ENCODE assay signal across 25 mouse cellular contexts in genomic region chr4:33943936-33944335, GRCm38 (mm10). TPM values are rescaled to one million over a fixed set of nuclear protein-coding genes. Genes with fewer than 3 reads are reported as not detected.
"Had no signal": no experiment of that assay in that cellular context is flagged by ENCODE, and none has a peak within 500 bp of the region (broad histone marks: within the 10 kb centered on the region; RNA-seq: fewer than 3 reads in every experiment).

No protein-coding gene starts in this region.

- H3K4me3 ChIP-seq: heart, embryonic 13.5 days; heart, embryonic 15.5 days; hindbrain, embryonic 13.5 days; hindbrain, embryonic 15.5 days; kidney, embryonic 15.5 days; limb, embryonic 13.5 days; limb, embryonic 15.5 days; liver, embryonic 12.5 days had no signal

- H3K4me1 ChIP-seq: heart, embryonic 13.5 days; heart, embryonic 15.5 days; hindbrain, embryonic 15.5 days; kidney, embryonic 15.5 days; limb, embryonic 13.5 days; limb, embryonic 15.5 days; liver, embryonic 12.5 days had no signal

- DNase-seq: gastrocnemius, postnatal 14 days; gastrocnemius, postnatal 36 days; heart, adult 18-20 months; heart, postnatal 14 days; heart, postnatal 36 days; kidney, adult 11 months; kidney, adult 2 months; kidney, adult 9 months; kidney, postnatal 14 days; kidney, postnatal 36 days; layer of hippocampus, adult 9-11 months; layer of hippocampus, postnatal 36 days; left cerebral cortex, postnatal 4 days had no signal

- H3K27me3 ChIP-seq: heart, embryonic 13.5 days; heart, embryonic 15.5 days; hindbrain, embryonic 13.5 days; hindbrain, embryonic 15.5 days; kidney, embryonic 15.5 days; limb, embryonic 13.5 days; limb, embryonic 15.5 days; liver, embryonic 12.5 days had no signal

- H3K27ac ChIP-seq: heart, embryonic 13.5 days; heart, embryonic 15.5 days; hindbrain, embryonic 13.5 days; hindbrain, embryonic 15.5 days; hindbrain, postnatal 0 days; kidney, embryonic 15.5 days; kidney, postnatal 0 days; limb, embryonic 13.5 days; limb, embryonic 15.5 days; liver, embryonic 12.5 days; liver, embryonic 14.5 days had no signal

RNA-seq across cellular contexts. Expression of gene Cnr1, which starts 19.5 kb away (rescaled TPM):
- polyA plus RNA-seq: liver, adult 2 months had no signal
